Mouse (Mus musculus): ENCODE results near the gene Tmtc4.

The Tmtc4 gene

GRCm38 (mm10) chr14:122875636-122876035 is 108.2 kb downstream of the Tmtc4 start:
- no peak for DNase-seq (ENCODE audit: inconsistent age in 2 of 2, low spot score in 1 of 2)

- DNase-seq (ENCODE audit: inconsistent age in 2 of 2, low spot score in 1 of 2): no peak
Measured at GRCm38 (mm10) chr14:122875056-122875455, 108.8 kb downstream of the Tmtc4 start.

GRCm38 (mm10) chr14:122872612-122873011 is 111.2 kb downstream of the Tmtc4 start:
- DNase-seq (ENCODE audit: inconsistent age in 2 of 2, low spot score in 1 of 2): no peak

- DNase-seq (ENCODE audit: inconsistent age in 2 of 2, low spot score in 1 of 2): peak in 1 of 2 experiments; percentile 32
Measured at GRCm38 (mm10) chr14:122871841-122872580, 111.8 kb downstream of the Tmtc4 start.

- peak; percentile 79 to 90 for DNase-seq (ENCODE audit: inconsistent age in 2 of 2, low spot score in 1 of 2)
Measured at GRCm38 (mm10) chr14:122869831-122870230, 114.0 kb downstream of the Tmtc4 start.

Data from adrenal gland, adult (tissue).